Mouse (Mus musculus): ENCODE measurements at regions not wholly inside any gene's neighbourhood (a gene's known extent, or its start where the extent isn't known, plus 50 kb on each side); places are given as distances from the start of the nearest gene placed in this dataset.
A peak's percentile ranks its signal among the peaks of the same experiment; 100 is the strongest.

- in situ Hi-C loops (cut with MboI; ENCODE audit: low pct_ligation_motif_present, low pct_unique_long_range_greater_than_20kb, low sequenced_read_pairs), result no loop called here
- DNase-seq (ENCODE audit: extremely low read depth), result no peak
- no peak for TF ChIP-seq CTCF (conservative IDR thresholded peaks at IDR 0.05 in 1 of 2, IDR thresholded peaks at IDR 0.05 in 1 of 2; ENCODE audit: low read depth in 2 of 2, low read length in 2 of 2)
- no peak for TF ChIP-seq GABPA (IDR thresholded peaks at IDR 0.05; ENCODE audit: insufficient replicate concordance, low read depth, low read length)
- TF ChIP-seq TCF12 (IDR thresholded peaks at IDR 0.05; ENCODE audit: low read depth, low read length), result no peak
- no peak for TF ChIP-seq JUND (conservative IDR thresholded peaks at IDR 0.05; ENCODE audit: low read depth, low read length)
- TF ChIP-seq ELF1 (IDR thresholded peaks at IDR 0.05; ENCODE audit: low read depth, low read length), result no peak
- no peak for TF ChIP-seq IRF4 (IDR thresholded peaks at IDR 0.05; ENCODE audit: low read depth, low read length)
- no peak for TF ChIP-seq UBTF (IDR thresholded peaks at IDR 0.05; ENCODE audit: low read depth, low read length)
- no peak for TF ChIP-seq MAFK (IDR thresholded peaks at IDR 0.05; ENCODE audit: insufficient replicate concordance, low read length)
- TF ChIP-seq MYC (IDR thresholded peaks at IDR 0.05; ENCODE audit: low read depth, low read length), result no peak
- TF ChIP-seq SIN3A (IDR thresholded peaks at IDR 0.05; ENCODE audit: low read length), result no peak
- no peak for TF ChIP-seq TBP (conservative IDR thresholded peaks at IDR 0.05; ENCODE audit: low read depth, low read length)
- TF ChIP-seq CHD2 (IDR thresholded peaks at IDR 0.05; ENCODE audit: low read length), result no peak
- TF ChIP-seq MXI1 (IDR thresholded peaks at IDR 0.05; ENCODE audit: low read depth, low read length), result no peak
- no peak for TF ChIP-seq USF1 (IDR thresholded peaks at IDR 0.05; ENCODE audit: low read depth, low read length)
Measured at GRCm38 (mm10) chr8:89138416-89139125, 94.6 kb upstream of the Sall1 start.

DNA sequence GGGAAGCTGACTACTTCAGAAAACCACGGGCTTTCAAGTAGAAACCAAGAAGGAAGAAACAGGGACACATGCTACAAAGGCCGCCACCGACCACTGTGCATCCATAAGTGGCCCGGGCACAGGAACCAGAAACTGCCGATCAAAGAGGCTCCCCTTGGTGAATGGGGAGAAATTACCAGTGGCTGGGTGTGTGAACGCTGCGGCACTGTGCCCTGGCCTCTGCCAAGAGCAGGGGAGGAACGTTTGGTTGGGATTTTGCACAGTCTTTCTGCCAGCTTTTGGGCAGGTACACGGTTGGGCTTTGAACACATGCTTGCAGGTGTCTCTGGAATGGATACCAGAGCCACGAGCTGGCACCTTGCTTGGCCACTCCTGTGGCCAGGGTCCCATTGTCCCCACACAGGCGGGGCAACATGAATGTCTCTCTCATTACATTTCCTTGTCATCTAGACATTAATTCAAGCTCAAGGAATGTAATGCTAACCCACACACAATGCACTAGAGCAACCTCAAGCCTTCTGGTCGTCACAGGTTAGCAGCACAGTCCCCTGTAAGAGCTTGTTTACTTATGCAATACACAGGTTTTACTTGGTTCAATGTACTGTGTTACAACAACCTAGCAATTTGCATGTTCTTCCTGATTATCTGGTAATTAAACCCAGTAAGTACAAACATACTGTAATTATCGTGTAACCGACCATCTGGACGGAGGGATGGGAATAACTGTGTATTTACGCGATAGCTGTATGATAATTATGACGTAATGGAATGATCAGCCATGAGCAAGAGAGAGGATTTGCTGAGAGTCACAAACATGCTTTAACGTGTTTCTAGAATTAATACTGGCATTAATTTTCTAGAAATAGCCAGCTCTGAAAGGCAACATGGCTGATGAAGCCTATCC lies 90.9 kb upstream of the Sall1 start:
- in situ Hi-C loops (cut with MboI; ENCODE audit: low pct_ligation_motif_present, low pct_unique_long_range_greater_than_20kb, low sequenced_read_pairs) (no loop called here), dilution Hi-C loops (cut with MboI; ENCODE audit: extremely low pct_ligation_motif_present, extremely low pct_unique_long_range_greater_than_20kb, low sequenced_read_pairs) (no loop called here)
- H3K9ac ChIP-seq (ENCODE audit: insufficient read depth, low read depth), result no peak overlapping the region
- no peak for DNase-seq (ENCODE audit: extremely low read depth)
- no peaks in the 10 kb centered on the region for H3K36me3 ChIP-seq (replicated peaks in 1 of 2; ENCODE audit: control insufficient read depth in 1 of 2, insufficient read depth in 1 of 2, low read length in 1 of 2)
- TF ChIP-seq BHLHE40 (IDR thresholded peaks at IDR 0.05; ENCODE audit: low read depth, low read length), result no peak
- TF ChIP-seq MXI1 (IDR thresholded peaks at IDR 0.05; ENCODE audit: low read depth, low read length), result no peak
- TF ChIP-seq EP300 (IDR thresholded peaks at IDR 0.05; ENCODE audit: low read length), result no peak
- no peak for TF ChIP-seq ZKSCAN1 (IDR thresholded peaks at IDR 0.05; ENCODE audit: borderline replicate concordance, low read depth, low read length)
- TF ChIP-seq ZC3H11A (IDR thresholded peaks at IDR 0.05; ENCODE audit: low read depth, low read length), result no peak
- TF ChIP-seq RAD21 (IDR thresholded peaks at IDR 0.05; ENCODE audit: low read depth, low read length), result no peak
- no peak for TF ChIP-seq JUND (conservative IDR thresholded peaks at IDR 0.05; ENCODE audit: low read depth, low read length)
- TF ChIP-seq ETS1 (conservative IDR thresholded peaks at IDR 0.05; ENCODE audit: low read depth, low read length), result no peak
- TF ChIP-seq GABPA (IDR thresholded peaks at IDR 0.05; ENCODE audit: insufficient replicate concordance, low read depth, low read length), result no peak
- TF ChIP-seq POLR2AphosphoS2 (IDR thresholded peaks at IDR 0.05; ENCODE audit: low read depth, low read length), result no peak
- no peak for TF ChIP-seq USF1 (IDR thresholded peaks at IDR 0.05; ENCODE audit: low read depth, low read length)
- TF ChIP-seq SMC3 (IDR thresholded peaks at IDR 0.05; ENCODE audit: low read depth, low read length), result no peak
- TF ChIP-seq MYC (IDR thresholded peaks at IDR 0.05; ENCODE audit: low read depth, low read length), result no peak
- no peak for TF ChIP-seq ZMIZ1 (IDR thresholded peaks at IDR 0.05; ENCODE audit: low read depth, low read length)
- no peak for TF ChIP-seq KAT2A (IDR thresholded peaks at IDR 0.05; ENCODE audit: insufficient replicate concordance, low read length)
- H3K79me2 ChIP-seq (replicated peaks; ENCODE audit: control insufficient read depth, extremely low read depth, insufficient read depth, poor library complexity, severe bottlenecking), result no peaks in the 10 kb centered on the region
- H3K27ac ChIP-seq (ENCODE audit: insufficient read depth, low read depth), result no peak overlapping the region
- H3K4me1 ChIP-seq (ENCODE audit: control insufficient read depth in 1 of 2, insufficient read depth in 2 of 2), result no peaks in the 10 kb centered on the region
- no peak overlapping the region for H3K4me3 ChIP-seq (replicated peaks in 1 of 3; ENCODE audit: low read depth in 2 of 3, low read length in 2 of 3, poor library complexity in 1 of 3)
- H3K27me3 ChIP-seq (replicated peaks), result no peaks in the 10 kb centered on the region
- H3K9me3 ChIP-seq (replicated peaks; ENCODE audit: low read length), result peaks cover 43% of the 10 kb centered on the region
- H3K4me2 ChIP-seq (ENCODE audit: insufficient read depth, low read depth, poor library complexity, severe bottlenecking), result peak overlapping the region; percentile 50; the same call in 1 of the 2 replicates

More at GRCm38 (mm10) chr8:89138416-89139125, 94.6 kb upstream of the Sall1 start:
- dilution Hi-C loops (cut with MboI; ENCODE audit: extremely low pct_ligation_motif_present, extremely low pct_unique_long_range_greater_than_20kb, low sequenced_read_pairs), result no loop called here
- no peaks in the 10 kb centered on the region for H3K79me2 ChIP-seq (replicated peaks; ENCODE audit: control insufficient read depth, extremely low read depth, insufficient read depth, poor library complexity, severe bottlenecking)
- no peaks in the 10 kb centered on the region for H3K36me3 ChIP-seq (replicated peaks in 1 of 2; ENCODE audit: control insufficient read depth in 1 of 2, insufficient read depth in 1 of 2, low read length in 1 of 2)
- no peaks in the 10 kb centered on the region for H3K4me1 ChIP-seq (ENCODE audit: control insufficient read depth in 1 of 2, insufficient read depth in 2 of 2)
- H3K9me3 ChIP-seq (replicated peaks; ENCODE audit: low read length), result peaks cover 44% of the 10 kb centered on the region
- H3K27me3 ChIP-seq (replicated peaks), result no peaks in the 10 kb centered on the region
- no peak overlapping the region for H3K27ac ChIP-seq (ENCODE audit: insufficient read depth, low read depth)
- H3K9ac ChIP-seq (ENCODE audit: insufficient read depth, low read depth), result no peak overlapping the region
- no peak overlapping the region for H3K4me3 ChIP-seq (replicated peaks in 1 of 3; ENCODE audit: low read depth in 2 of 3, low read length in 2 of 3, poor library complexity in 1 of 3)
- H3K4me2 ChIP-seq (ENCODE audit: insufficient read depth, low read depth, poor library complexity, severe bottlenecking), result no peak overlapping the region
